Mouse (Mus musculus) heart, postnatal 0 days (tissue): ENCODE data around the gene Ciz1.

Source experiments
- CTCF ChIP-seq: IDR thresholded peaks from 2 replicates; pipeline ENCODE4 v1.5.1; 2016; ENCODE audit warnings: antibody characterized with exemption, control low read depth, low read depth
- EP300 ChIP-seq: IDR thresholded peaks from 2 replicates; pipeline ENCODE4 v1.6.1; 2016; ENCODE audit warnings: antibody characterized with exemption, low read depth

DNA sequence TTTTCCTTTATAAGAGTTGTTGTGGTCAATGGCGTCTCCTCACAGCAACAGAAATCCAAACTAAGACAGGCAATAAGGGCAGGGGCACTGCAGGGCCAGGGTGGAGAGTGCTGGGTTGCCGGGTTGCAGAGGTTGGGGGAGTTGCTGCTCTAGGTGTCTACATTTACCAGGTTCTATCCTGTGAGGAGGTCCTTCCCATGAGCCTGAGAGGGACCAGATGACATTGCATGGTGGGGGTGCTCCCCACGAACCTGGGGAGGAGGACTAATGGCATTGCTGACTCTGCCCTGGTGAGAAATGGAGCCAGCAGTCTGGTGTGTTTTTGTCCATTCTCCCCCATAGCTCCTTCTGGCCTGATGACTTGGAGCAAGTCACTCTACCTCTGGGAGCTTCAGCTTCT is 5.6 kb downstream of the Ciz1 start:
- TF ChIP-seq CTCF, result no peak
- no peak for TF ChIP-seq EP300
